Mouse (Mus musculus) embryonic facial prominence, embryonic 11.5 days (tissue): Measurements from ENCODE around the gene C77080. TPM values are rescaled to one million over a fixed set of nuclear protein-coding genes. Genes with fewer than 3 reads are reported as not detected.

Experiments used
- ATAC-seq: fragments of 200-750 bp; cut with Nextera tagmentation; replicated peaks from 2 replicates; pipeline ENCODE4 v1.8.0; 2017; ENCODE audit warnings: low read depth; ENCODE audit not compliant: insufficient number of reproducible peaks, low FRiP score, low TSS enrichment
- DNase-seq: peaks from one replicate; pipeline ENCODE4 v3.0.0-alpha.2; 2015; ENCODE audit warnings: low spot score
- H3K27ac ChIP-seq: fragments of 300-500 bp; sonication (generic); replicated peaks from 2 replicates; pipeline ENCODE4 v1.5.1; 2014; ENCODE audit warnings: mild to moderate bottlenecking, low read depth, low read length, control low read depth
- H3K27me3 ChIP-seq: fragments of 300-500 bp; sonication (generic); 2 replicates; pipeline ENCODE4 v1.6.1; 2014; ENCODE audit warnings: mild to moderate bottlenecking, low read length, moderate library complexity, mixed read lengths; ENCODE audit not compliant: control insufficient read depth, insufficient read depth
- H3K36me3 ChIP-seq: fragments of 300-500 bp; sonication (generic); replicated peaks from 2 replicates; pipeline ENCODE4 v1.6.1; 2014; ENCODE audit warnings: low read depth, mild to moderate bottlenecking, low read length, moderate library complexity, mixed read lengths; ENCODE audit not compliant: control insufficient read depth, insufficient read depth
- H3K4me1 ChIP-seq: fragments of 300-500 bp; sonication (generic); 2 replicates; pipeline ENCODE4 v1.6.1; 2014; ENCODE audit warnings: low read length, mixed read lengths; ENCODE audit not compliant: control insufficient read depth, insufficient read depth
- H3K4me2 ChIP-seq: fragments of 300-500 bp; sonication (generic); 2 replicates; pipeline ENCODE4 v1.6.1; 2014; ENCODE audit warnings: low read depth, mild to moderate bottlenecking, control low read depth, low read length, moderate library complexity
- H3K4me3 ChIP-seq: fragments of 300-500 bp; sonication (generic); 2 replicates; pipeline ENCODE4 v1.5.1; 2014; ENCODE audit warnings: low read depth, low read length, control low read depth
- H3K9ac ChIP-seq: fragments of 300-500 bp; sonication (generic); replicated peaks from 2 replicates; pipeline ENCODE4 v1.6.1; 2014; ENCODE audit warnings: mild to moderate bottlenecking, control low read depth, low read length
- H3K9me3 ChIP-seq: fragments of 300-500 bp; sonication (generic); replicated peaks from 2 replicates; pipeline ENCODE4 v1.6.1; 2016; ENCODE audit warnings: mild to moderate bottlenecking, low read length, inconsistent platforms, mixed read lengths; ENCODE audit not compliant: control insufficient read depth
- WGBS: fragments of 180-500 bp; shearing (Covaris S2); extraction: QIAGEN DNeasy Blood & Tissue Kit; methylation state at CpG from one replicate; pipeline ENCODE4 v1.1.7; 2014; 5-methylcytosine and 5-hydroxymethylcytosine counted together
- microRNA-seq: library from miRNA; unstranded; fragments of <30 nt; microRNA quantifications from one replicate; pipeline ENCODE4, GENCODE M21; 2016; ENCODE audit warnings: borderline number of aligned reads
- polyA plus RNA-seq: library from polyadenylated mRNA; unstranded; fragments of >200 nt; fragmentation: Nextera tagmentation; extraction: Ambion mirVana; gene quantifications from 2 replicates; pipeline ENCODE4 v1.2.1, GENCODE M21; 2014

The C77080 gene
- polyA plus RNA-seq, 1 experiment from 2014 or later: 2.5 TPM

GRCm38 (mm10) chr4:129172529-129172928 lies 88.7 kb downstream of the C77080 start:
- H3K9me3 ChIP-seq: no peaks in the 10 kb centered on the region
- DNase-seq: no peak
- peaks cover 16% of the 10 kb centered on the region for H3K36me3 ChIP-seq
- no peak for ATAC-seq
- H3K4me2 ChIP-seq: no peak overlapping the region
- no peaks in the 10 kb centered on the region for H3K27me3 ChIP-seq
- no peak overlapping the region for H3K4me3 ChIP-seq
- H3K9ac ChIP-seq: no peak overlapping the region
- H3K27ac ChIP-seq: no peak overlapping the region
- 71% methylated on average over 1 of the region's 1 CpGs for WGBS
- H3K4me1 ChIP-seq: no peaks in the 10 kb centered on the region

Small RNA genes lying within 50 kb of the gene (microRNA-seq; reads per million reads assigned to microRNA genes)
- not detected for gene Gm22994

Other genes starting within 250 kb of the C77080 start
- 9.0 and 10.3 TPM in 2 replicates for gene Rnf19b, start 203.1 kb downstream of the C77080 start, polyA plus RNA-seq
- 6.3 and 6.4 TPM in 2 replicates for gene Tmem54, start 155.9 kb downstream of the C77080 start, polyA plus RNA-seq
- gene Hpca, start 139.4 kb downstream of the C77080 start, polyA plus RNA-seq: 3.1 and 3.5 TPM in 2 replicates
- 2.8 and 3.8 TPM in 2 replicates for gene Fndc5, start 124.4 kb downstream of the C77080 start, polyA plus RNA-seq
- gene S100pbp, start 71.7 kb downstream of the C77080 start, polyA plus RNA-seq: 22.8 and 24.5 TPM in 2 replicates
- 91.1 and 95.3 TPM in 2 replicates for gene Yars, start 71.6 kb downstream of the C77080 start, polyA plus RNA-seq
- 0.25 and 0.63 TPM in 2 replicates for gene Sync, start 26.2 kb upstream of the C77080 start, polyA plus RNA-seq
- 584 and 661 TPM in 2 replicates for gene Rbbp4, start 74.0 kb upstream of the C77080 start, polyA plus RNA-seq
- 46.1 and 53.6 TPM in 2 replicates for gene Zbtb8os, start 74.3 kb upstream of the C77080 start, polyA plus RNA-seq
- 6.5 and 7.2 TPM in 2 replicates for gene Zbtb8a, start 116.7 kb upstream of the C77080 start, polyA plus RNA-seq
- gene Zbtb8b, start 179.4 kb upstream of the C77080 start, polyA plus RNA-seq: 2.4 and 2.8 TPM in 2 replicates
- gene Bsdc1, start 200.2 kb upstream of the C77080 start, polyA plus RNA-seq: 21.2 and 22.0 TPM in 2 replicates
- gene Tssk3, start 229.6 kb upstream of the C77080 start, polyA plus RNA-seq: not detected in 2 replicates
- gene Fam229a, start 229.8 kb upstream of the C77080 start, polyA plus RNA-seq: not detected in 2 replicates